9 mouse cellular contexts compared by ENCODE assay signal in genomic region chr17:66450526-66451070, GRCm38 (mm10). TPM values are rescaled to one million over a fixed set of nuclear protein-coding genes. Genes with fewer than 3 reads are reported as not detected.
DNase-seq lines count a peak whose midpoint lies in the region; ATAC-seq and TF ChIP-seq lines count a peak whose summit lies in the region.
"Had no signal": no experiment of that assay in that cellular context is flagged by ENCODE, and none has a peak within 500 bp of the region (broad histone marks: within the 10 kb centered on the region; RNA-seq: fewer than 3 reads in every experiment).

No protein-coding gene starts in this region.

- no peaks in the 10 kb centered on the region for H3K36me3 ChIP-seq in heart, postnatal 0 days (replicated peaks; ENCODE audit: control insufficient read depth, insufficient read depth, low read length)
- H3K36me3 ChIP-seq in hindbrain, embryonic 12.5 days = no peaks in the 10 kb centered on the region
- no peaks in the 10 kb centered on the region for H3K36me3 ChIP-seq in midbrain, embryonic 16.5 days (ENCODE audit: control insufficient read depth, insufficient read depth, low read length)

- peak overlapping the region; percentile 68 for H3K4me3 ChIP-seq in heart, postnatal 0 days (ENCODE audit: low read depth, low read length)
- peak overlapping the region; percentile 65 for H3K4me3 ChIP-seq in brown adipose tissue, adult 24 weeks (ENCODE audit: insufficient read depth, low read depth, low read length)
- H3K4me3 ChIP-seq in hindbrain, embryonic 12.5 days = peak overlapping the region; percentile 97
- H3K4me3 ChIP-seq in midbrain, embryonic 16.5 days (ENCODE audit: low read depth, low read length) = peak overlapping the region; percentile 83

- H3K27me3 ChIP-seq in heart, postnatal 0 days (ENCODE audit: control insufficient read depth, insufficient read depth, low read length) = peaks cover 51% of the 10 kb centered on the region
- no peaks in the 10 kb centered on the region for H3K27me3 ChIP-seq in hindbrain, embryonic 12.5 days
- H3K27me3 ChIP-seq in midbrain, embryonic 16.5 days (ENCODE audit: control insufficient read depth, insufficient read depth, low read depth, low read length) = no peaks in the 10 kb centered on the region

- 5% methylated on average over 18 of the region's 18 CpGs for WGBS in heart, postnatal 0 days
- 2% methylated on average over 18 of the region's 18 CpGs for WGBS in hindbrain, embryonic 12.5 days
- 3% methylated on average over 18 of the region's 18 CpGs for WGBS in midbrain, embryonic 16.5 days

- DNase-seq in heart, postnatal 0 days (ENCODE audit: low spot score) = no peak
- DNase-seq in heart, postnatal 36 days = no peak
- DNase-seq in thymus, postnatal 10 days (ENCODE audit: low spot score in 2 of 2) = no peak
- DNase-seq in left cerebral cortex, adult 8-10 months (ENCODE audit: low spot score in 2 of 2) = no peak
- no peak for DNase-seq in c-Kit-positive CD71-positive TER-119-positive erythroid progenitor cells, embryonic 14.5 days (ENCODE audit: low spot score)

- H3K27ac ChIP-seq in heart, postnatal 0 days (ENCODE audit: low read depth) = no peak overlapping the region
- H3K27ac ChIP-seq in brown adipose tissue, adult 24 weeks (replicated peaks; ENCODE audit: low read depth, low read length) = no peak overlapping the region
- H3K27ac ChIP-seq in hindbrain, embryonic 12.5 days = peak overlapping the region; percentile 97; the same call in 1 of the 2 replicates
- no peak overlapping the region for H3K27ac ChIP-seq in midbrain, embryonic 16.5 days (ENCODE audit: low read length)
- H3K27ac ChIP-seq: liver, embryonic 14.5 days had no signal

- no peak for TF ChIP-seq EP300 in heart, postnatal 0 days (IDR thresholded peaks at IDR 0.05; ENCODE audit: low read depth)

- no peaks in the 10 kb centered on the region for H3K9me3 ChIP-seq in heart, postnatal 0 days (replicated peaks; ENCODE audit: control insufficient read depth, low read length)
- H3K9me3 ChIP-seq in hindbrain, embryonic 12.5 days (replicated peaks) = no peaks in the 10 kb centered on the region
- no peaks in the 10 kb centered on the region for H3K9me3 ChIP-seq in midbrain, embryonic 16.5 days (replicated peaks; ENCODE audit: control insufficient read depth, low read length, poor library complexity, severe bottlenecking)

- H3K4me1 ChIP-seq in heart, postnatal 0 days (ENCODE audit: control insufficient read depth, insufficient read depth) = no peaks in the 10 kb centered on the region
- H3K4me1 ChIP-seq in brown adipose tissue, adult 24 weeks (ENCODE audit: control insufficient read depth, insufficient read depth, insufficient read length, low read length) = no peaks in the 10 kb centered on the region
- H3K4me1 ChIP-seq in hindbrain, embryonic 12.5 days = peaks cover 38% of the 10 kb centered on the region
- H3K4me1 ChIP-seq in midbrain, embryonic 16.5 days (ENCODE audit: control insufficient read depth, insufficient read depth, low read length) = peaks cover 31% of the 10 kb centered on the region

- H3K4me2 ChIP-seq in heart, postnatal 0 days (ENCODE audit: low read depth, low read length) = peak overlapping the region; percentile 97
- peak overlapping the region; percentile 87 for H3K4me2 ChIP-seq in hindbrain, embryonic 12.5 days (replicated peaks)
- peak overlapping the region; percentile 94 for H3K4me2 ChIP-seq in midbrain, embryonic 16.5 days (ENCODE audit: low read length)

- TF ChIP-seq CTCF in heart, postnatal 0 days (IDR thresholded peaks at IDR 0.05; ENCODE audit: low read depth) = no peak

- ATAC-seq in heart, postnatal 0 days (ENCODE audit: insufficient read depth, low read depth) = no peak
- ATAC-seq in hindbrain, embryonic 12.5 days (ENCODE audit: low FRiP score) = no peak
- no peak for ATAC-seq in midbrain, embryonic 16.5 days

- intact Hi-C loops in heart, postnatal 36 days (cut with DNase I) = no loop called here

- no peak overlapping the region for H3K9ac ChIP-seq in heart, postnatal 0 days (replicated peaks; ENCODE audit: low read depth, low read length)
- H3K9ac ChIP-seq in hindbrain, embryonic 12.5 days = peak overlapping the region; percentile 98; the same call in 1 of the 2 replicates
- peak overlapping the region; percentile 89; the same call in 1 of the 2 replicates for H3K9ac ChIP-seq in midbrain, embryonic 16.5 days (ENCODE audit: low read depth, low read length)
- H3K9ac ChIP-seq: liver, embryonic 14.5 days had no signal

RNA-seq across cellular contexts. Expression of gene Mtcl1, which starts 1.0 kb away (rescaled TPM):
- total RNA-seq in heart, postnatal 0 days (2014; rRNA removed; ENCODE audit: low replicate concordance) = 2.6 and 5.6 TPM in 2 replicates
- polyA plus RNA-seq in heart, postnatal 0 days (2015; fragmentation: Nextera tagmentation; extraction: Ambion mirVana) = 0.57 and 0.71 TPM in 2 replicates
- 1 to 10 TPM; 4.4 to 6.3 TPM for total RNA-seq in heart, postnatal 36 days (2021)
- 0.24 and 0.25 TPM in 2 replicates for polyA plus RNA-seq in brown adipose tissue, adult 24 weeks (2012; ENCODE audit: insufficient read depth, insufficient read length, missing spikeins)
- polyA plus RNA-seq in hindbrain, embryonic 12.5 days (2016; fragmentation: Nextera tagmentation; extraction: Ambion mirVana) = 60.3 and 60.4 TPM in 2 replicates
- polyA plus RNA-seq in midbrain, embryonic 16.5 days (2015; fragmentation: Nextera tagmentation; extraction: Ambion mirVana) = 29.4 and 34.7 TPM in 2 replicates
- 100 to 1,000 TPM; 111 to 123 (median 120) TPM for total RNA-seq in left cerebral cortex, adult 8-10 months (2022)

Comparison
In these comparisons a context has a peak if more than half of its experiments do, and no peak if none do; other contexts are left out.
1. RNA of gene Mtcl1, which starts 1.0 kb away (polyA plus RNA-seq): 60.3 to 60.4 TPM in hindbrain, embryonic 12.5 days and 29.4 to 34.7 TPM in midbrain, embryonic 16.5 days; 0.57 to 0.71 TPM in heart, postnatal 0 days and 0.24 to 0.25 TPM in brown adipose tissue, adult 24 weeks; every median in the first group is over 10 times any median in the second.
2. Peak in every context shown above with its lines, with median percentiles within 50 percentile points of each other: H3K4me2 ChIP-seq and H3K4me3 ChIP-seq.